In genomic region chr7:28824941-28825685, GRCm38 (mm10) we compare ENCODE assay signal across 8 mouse cellular contexts. TPM values are rescaled to one million over a fixed set of nuclear protein-coding genes. Genes with fewer than 3 reads are reported as not detected.
DNase-seq lines count a peak whose midpoint lies in the region; ATAC-seq and TF ChIP-seq lines count a peak whose summit lies in the region.

Gene Ech1 (plus strand): TSS chr7:28825217.

- H3K27me3 ChIP-seq in ES-Bruce4 (ENCODE audit: control insufficient read depth, insufficient read depth, low read length, poor library complexity, severe bottlenecking) = no peaks in the 10 kb centered on the region
- no peaks in the 10 kb centered on the region for H3K27me3 ChIP-seq in forebrain, embryonic 13.5 days
- no peaks in the 10 kb centered on the region for H3K27me3 ChIP-seq in liver, postnatal 0 days (ENCODE audit: insufficient read depth, low read length)
- H3K27me3 ChIP-seq in neural tube, embryonic 14.5 days (ENCODE audit: control insufficient read depth, insufficient read depth, low read length) = no peaks in the 10 kb centered on the region

- H3K9me3 ChIP-seq in ES-Bruce4 (replicated peaks; ENCODE audit: control insufficient read depth, insufficient read depth, low read length, poor library complexity, severe bottlenecking) = no peaks in the 10 kb centered on the region
- H3K9me3 ChIP-seq in forebrain, embryonic 13.5 days (replicated peaks) = no peaks in the 10 kb centered on the region
- H3K9me3 ChIP-seq in liver, postnatal 0 days (ENCODE audit: low read length) = no peaks in the 10 kb centered on the region
- H3K9me3 ChIP-seq in neural tube, embryonic 14.5 days (ENCODE audit: control insufficient read depth, low read length) = no peaks in the 10 kb centered on the region

- WGBS in forebrain, embryonic 13.5 days = 3% methylated on average over 33 of the region's 33 CpGs
- under 1% methylated on average over 33 of the region's 33 CpGs for WGBS in large intestine, adult 2 months
- 1% methylated on average over 33 of the region's 33 CpGs for WGBS in liver, postnatal 0 days (ENCODE audit: insufficient replicate concordance)
- WGBS in neural tube, embryonic 14.5 days = 3% methylated on average over 33 of the region's 33 CpGs

- peak within 1 kb of the TSS; percentile 66 for H3K4me2 ChIP-seq in forebrain, embryonic 13.5 days
- H3K4me2 ChIP-seq in liver, postnatal 0 days (ENCODE audit: low read depth, low read length) = peak within 1 kb of the TSS; percentile 69
- peak within 1 kb of the TSS; percentile 66 for H3K4me2 ChIP-seq in neural tube, embryonic 14.5 days (ENCODE audit: low read depth, low read length)

- peak within 1 kb of the TSS; percentile 74 for H3K9ac ChIP-seq in ES-Bruce4 (ENCODE audit: low read depth, poor library complexity, severe bottlenecking)
- peak within 1 kb of the TSS; percentile 67 for H3K9ac ChIP-seq in forebrain, embryonic 13.5 days
- peak within 1 kb of the TSS; percentile 70 for H3K9ac ChIP-seq in liver, postnatal 0 days (replicated peaks)
- H3K9ac ChIP-seq in neural tube, embryonic 14.5 days (replicated peaks; ENCODE audit: low read depth, low read length) = peak within 1 kb of the TSS; percentile 54

- no peak for TF ChIP-seq POLR2A in ES-Bruce4 (IDR thresholded peaks at IDR 0.05; ENCODE audit: insufficient read depth, low read length)

- peak; percentile 60; the same call in 1 of the 2 replicates for ATAC-seq in cerebellum, adult (ENCODE audit: insufficient number of reproducible peaks, low FRiP score, low TSS enrichment)
- ATAC-seq in forebrain, embryonic 13.5 days = peak; percentile 81
- peak; percentile 81 for ATAC-seq in liver, postnatal 0 days
- peak; percentile 81 for ATAC-seq in neural tube, embryonic 14.5 days (ENCODE audit: low read depth)

- H3K4me3 ChIP-seq in ES-Bruce4 (ENCODE audit: low read depth, low read length) = peak within 1 kb of the TSS; percentile 70
- peak within 1 kb of the TSS; percentile 50 for H3K4me3 ChIP-seq in forebrain, embryonic 13.5 days
- H3K4me3 ChIP-seq in liver, postnatal 0 days (ENCODE audit: low read depth, low read length) = peak within 1 kb of the TSS; percentile 55
- peak within 1 kb of the TSS; percentile 46 for H3K4me3 ChIP-seq in neural tube, embryonic 14.5 days (ENCODE audit: low read depth, low read length)

- peaks cover 21% of the 10 kb centered on the region for H3K36me3 ChIP-seq in ES-Bruce4 (ENCODE audit: control insufficient read depth, insufficient read depth, low read length, poor library complexity, severe bottlenecking)
- H3K36me3 ChIP-seq in forebrain, embryonic 13.5 days (ENCODE audit: poor library complexity, severe bottlenecking) = peaks cover 38% of the 10 kb centered on the region
- H3K36me3 ChIP-seq in liver, postnatal 0 days (replicated peaks; ENCODE audit: insufficient read depth, low read length) = peaks cover 39% of the 10 kb centered on the region
- peaks cover 26% of the 10 kb centered on the region for H3K36me3 ChIP-seq in neural tube, embryonic 14.5 days (ENCODE audit: control insufficient read depth, insufficient read depth, low read length)

- TF ChIP-seq EP300 in ES-Bruce4 (IDR thresholded peaks at IDR 0.05; ENCODE audit: insufficient read depth, low read depth, low read length) = 0 out of 2 replicates have a peak, but pooled peaks have one; percentile 31
- TF ChIP-seq EP300 in liver, postnatal 0 days (IDR thresholded peaks at IDR 0.05; ENCODE audit: low read depth) = peak; percentile 85; the same call in 1 of the 2 replicates

- intact Hi-C loops in heart, postnatal 10 days (cut with DNase I) = loop anchor here (2.0 kb wide), 1 partner anchor 16 kb away; the partner anchor contains the start of gene Hnrnpl

- H3K27ac ChIP-seq in ES-Bruce4 (ENCODE audit: insufficient read depth, low read length) = peak within 1 kb of the TSS; percentile 95
- H3K27ac ChIP-seq in forebrain, embryonic 13.5 days = peak within 1 kb of the TSS; percentile 80
- H3K27ac ChIP-seq in liver, postnatal 0 days (ENCODE audit: low read depth) = peak within 1 kb of the TSS; percentile 92
- peak within 1 kb of the TSS; percentile 74 for H3K27ac ChIP-seq in neural tube, embryonic 14.5 days (ENCODE audit: low read depth, low read length)

- peaks cover 2% of the 10 kb centered on the region for H3K4me1 ChIP-seq in ES-Bruce4 (ENCODE audit: control insufficient read depth, insufficient read depth, low read length)
- H3K4me1 ChIP-seq in forebrain, embryonic 13.5 days = peaks cover 19% of the 10 kb centered on the region
- H3K4me1 ChIP-seq in liver, postnatal 0 days (ENCODE audit: insufficient read depth) = peaks cover 35% of the 10 kb centered on the region
- peaks cover 13% of the 10 kb centered on the region; the same call in 1 of the 2 replicates for H3K4me1 ChIP-seq in neural tube, embryonic 14.5 days (ENCODE audit: control insufficient read depth, insufficient read depth, low read length)

- TF ChIP-seq CTCF in ES-Bruce4 (IDR thresholded peaks at IDR 0.05; ENCODE audit: low read depth, low read length) = no peak
- TF ChIP-seq CTCF in liver, postnatal 0 days (IDR thresholded peaks at IDR 0.05; ENCODE audit: low read depth) = no peak

- DNase-seq in heart, postnatal 10 days = peak; percentile 95
- no peak for DNase-seq in large intestine, adult 2 months (ENCODE audit: low read depth, low spot score)
- peak; percentile 92 for DNase-seq in liver, postnatal 0 days
- peak; percentile 93 for DNase-seq in testis, postnatal 10 days (ENCODE audit: low spot score)

RNA-seq across cellular contexts. Expression of gene Ech1, which starts in this region (rescaled TPM):
- 41.3 and 53.0 TPM in 2 replicates for polyA plus RNA-seq in ES-Bruce4 (2011; ENCODE audit: insufficient read depth, insufficient read length, low read depth, missing spikeins)
- 69.1 and 75.6 TPM in 2 replicates for polyA plus RNA-seq in forebrain, embryonic 13.5 days (2015; fragmentation: Nextera tagmentation; extraction: Ambion mirVana)
- 1,000 to 10,000 TPM; 1,137 to 1,217 TPM for total RNA-seq in heart, postnatal 10 days (2021)
- 244 and 306 TPM in 2 replicates for polyA plus RNA-seq in large intestine, adult 2 months (2012; rRNA removed)
- polyA plus RNA-seq in liver, postnatal 0 days (2015; fragmentation: Nextera tagmentation; extraction: Ambion mirVana) = 534 and 566 TPM in 2 replicates
- polyA plus RNA-seq in neural tube, embryonic 14.5 days (2014; fragmentation: Nextera tagmentation; extraction: Ambion mirVana) = 74.5 and 94.4 TPM in 2 replicates
